Mouse (Mus musculus) neutrophil, adult 5-6 weeks (primary cell): Measurements from ENCODE around the gene Borcs5. TPM values are rescaled to one million over a fixed set of nuclear protein-coding genes. Genes with fewer than 3 reads are reported as not detected.
"Not testable (repeated sequence)": the region's sequence is repeated elsewhere in the genome, so short reads cannot be mapped to it uniquely, and the experiment has no call there.

Experiments
- ATAC-seq: fragments of 151-379, 151-347 bp; 2 replicates; pipeline ENCODE4 v1.8.0; 2017; ENCODE audit warnings: mild to moderate bottlenecking, moderate TSS enrichment; ENCODE audit not compliant: insufficient number of reproducible peaks, poor library complexity, low FRiP score, severe bottlenecking; ENCODE audit errors: extremely low read depth
- total RNA-seq: library from RNA; stranded (forward); fragments of 200-1000 nt; gene quantifications from 2 replicates; pipeline ENCODE4 v1.2.3, GENCODE M21; 2017

The Borcs5 gene
- total RNA-seq, 1 experiment from 2014 or later = 7.4 TPM

GRCm38 (mm10) chr6:134660714-134661406 lies 21.6 kb downstream of the Borcs5 start:
- ATAC-seq = no peak

GRCm38 (mm10) chr6:134664573-134664972 lies 25.3 kb downstream of the Borcs5 start:
- ATAC-seq = no peak

DNA sequence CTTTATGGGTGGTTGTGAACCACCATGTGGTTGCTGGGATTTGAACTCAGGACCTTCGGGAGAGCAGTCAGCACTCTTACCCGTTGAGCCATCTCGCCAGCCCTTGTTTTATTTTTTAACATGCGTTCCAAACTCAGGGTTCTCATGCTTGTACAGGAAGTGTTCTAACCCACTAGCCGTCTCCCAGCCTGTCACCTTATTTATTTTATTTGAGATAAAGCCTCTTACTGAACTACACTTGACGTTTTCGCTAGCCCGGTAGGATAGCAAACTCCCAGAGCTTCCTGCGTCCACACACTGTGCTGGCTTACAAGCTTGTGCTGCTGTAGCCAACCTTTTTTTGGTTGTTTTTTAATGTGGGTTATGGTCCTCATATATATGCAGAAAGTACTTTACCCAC lies 26.5 kb downstream of the Borcs5 start:
- ATAC-seq = no peak

DNA sequence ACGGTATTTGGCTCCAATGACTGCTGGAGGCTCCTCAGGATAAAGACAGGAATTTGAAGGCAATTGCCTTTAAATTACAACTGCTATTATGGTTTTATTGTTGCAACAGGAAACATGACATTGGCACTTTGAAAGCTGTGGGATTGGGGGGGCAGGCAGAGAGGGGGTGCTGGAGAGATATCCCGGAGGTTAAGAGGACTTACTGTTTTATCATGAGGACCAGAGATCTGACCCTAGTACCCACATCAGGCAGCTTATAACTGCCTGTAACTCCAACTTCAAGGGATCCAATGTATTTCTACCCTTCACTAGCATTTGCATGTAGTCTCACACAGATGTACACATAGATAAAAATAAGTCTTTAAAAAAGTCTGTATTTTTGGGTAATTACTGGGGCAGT lies 29.2 kb downstream of the Borcs5 start:
- no peak for ATAC-seq

GRCm38 (mm10) chr6:134669179-134669865 lies 30.0 kb downstream of the Borcs5 start:
- no peak for ATAC-seq

- ATAC-seq = no peak
Measured at GRCm38 (mm10) chr6:134670881-134671411, 31.6 kb downstream of the Borcs5 start.

DNA sequence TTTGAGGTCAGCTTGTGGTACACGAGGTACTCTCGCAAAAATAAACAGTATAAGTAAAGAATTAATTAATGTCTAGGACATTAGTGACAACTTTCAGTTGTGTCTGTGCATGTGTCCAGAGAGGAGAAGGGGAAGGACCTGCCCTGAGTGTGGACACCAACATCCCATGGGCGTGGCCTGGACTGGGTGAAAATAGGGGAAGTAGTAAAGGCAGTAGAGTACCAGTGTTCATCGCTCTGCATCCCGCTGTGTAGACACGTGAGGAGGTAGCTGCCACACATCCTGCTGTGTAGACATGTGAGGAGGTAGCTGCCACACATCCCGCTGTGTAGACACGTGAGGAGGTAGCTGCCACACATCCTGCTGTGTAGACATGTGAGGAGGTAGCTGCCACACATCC lies 34.4 kb downstream of the Borcs5 start:
- peak; percentile 97 for ATAC-seq

GRCm38 (mm10) chr6:134677504-134677903 lies 38.2 kb downstream of the Borcs5 start:
- no peak for ATAC-seq

DNA sequence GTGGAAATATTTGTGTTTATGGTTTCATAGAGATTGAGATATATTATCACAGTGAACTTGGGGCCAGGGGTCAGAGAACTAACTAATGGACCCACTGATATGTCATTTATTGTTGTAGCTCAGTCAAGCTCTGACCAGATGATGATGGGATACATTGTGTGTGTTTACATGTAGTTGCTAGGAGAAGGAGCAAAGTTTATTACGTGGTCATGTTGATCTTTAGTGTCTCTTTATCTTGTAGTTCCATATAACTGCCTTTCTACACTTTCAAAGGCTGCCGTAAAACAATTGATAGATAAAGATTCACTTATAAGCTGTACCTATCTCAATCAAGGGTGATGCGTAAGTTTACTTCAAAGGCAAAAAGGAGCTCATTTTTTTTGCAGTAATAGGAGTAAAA lies 38.7 kb downstream of the Borcs5 start:
- no peak for ATAC-seq

DNA sequence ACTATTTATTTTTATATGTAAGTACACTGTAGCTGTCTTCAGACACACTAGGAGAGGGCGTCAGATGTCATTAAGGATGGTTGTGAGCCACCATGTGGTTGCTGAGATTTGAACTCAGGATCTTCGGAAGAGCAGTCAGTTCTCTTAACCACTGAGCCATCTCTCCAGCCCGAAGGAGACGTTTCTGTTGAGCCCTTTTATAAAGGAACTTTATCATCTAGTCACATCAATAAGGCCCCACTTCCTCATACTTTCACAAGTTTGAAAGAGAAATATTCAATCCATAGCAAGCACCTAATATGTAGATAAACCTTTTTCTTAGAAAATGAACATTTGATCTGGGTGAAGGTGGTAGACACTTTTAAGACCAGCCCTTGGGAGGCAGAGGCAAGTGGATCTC lies 40.0 kb downstream of the Borcs5 start:
- ATAC-seq = not testable (repeated sequence)

- ATAC-seq = no peak
Measured at GRCm38 (mm10) chr6:134684354-134684915, 45.1 kb downstream of the Borcs5 start.

GRCm38 (mm10) chr6:134685040-134685439 lies 45.7 kb downstream of the Borcs5 start:
- no peak for ATAC-seq

- ATAC-seq = no peak
Measured at GRCm38 (mm10) chr6:134685515-134685914, 46.2 kb downstream of the Borcs5 start.

- ATAC-seq = no peak
Measured at GRCm38 (mm10) chr6:134694498-134694897, 55.2 kb downstream of the Borcs5 start.

- no peak for ATAC-seq
Measured at GRCm38 (mm10) chr6:134694988-134695387, 55.7 kb downstream of the Borcs5 start.

DNA sequence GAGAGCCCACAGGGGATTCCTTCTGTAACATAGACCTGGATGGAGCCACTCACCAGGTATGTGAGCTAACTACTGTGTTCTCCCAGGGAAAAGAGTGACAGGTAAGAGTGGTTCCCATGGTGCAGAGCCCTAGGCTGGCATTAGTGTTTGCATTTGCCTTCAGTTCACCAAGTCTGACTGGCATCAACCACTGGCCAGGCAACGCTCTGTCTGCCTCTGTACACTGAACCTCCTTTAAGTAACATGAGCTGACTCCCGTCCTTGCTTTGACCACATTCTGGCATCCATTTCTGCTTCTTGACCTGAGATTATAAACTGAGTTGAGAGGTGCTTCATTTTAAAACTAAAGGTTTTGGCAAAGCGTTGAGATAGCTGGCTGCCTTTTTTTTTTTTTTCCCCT lies 56.3 kb downstream of the Borcs5 start:
- no peak for ATAC-seq

DNA sequence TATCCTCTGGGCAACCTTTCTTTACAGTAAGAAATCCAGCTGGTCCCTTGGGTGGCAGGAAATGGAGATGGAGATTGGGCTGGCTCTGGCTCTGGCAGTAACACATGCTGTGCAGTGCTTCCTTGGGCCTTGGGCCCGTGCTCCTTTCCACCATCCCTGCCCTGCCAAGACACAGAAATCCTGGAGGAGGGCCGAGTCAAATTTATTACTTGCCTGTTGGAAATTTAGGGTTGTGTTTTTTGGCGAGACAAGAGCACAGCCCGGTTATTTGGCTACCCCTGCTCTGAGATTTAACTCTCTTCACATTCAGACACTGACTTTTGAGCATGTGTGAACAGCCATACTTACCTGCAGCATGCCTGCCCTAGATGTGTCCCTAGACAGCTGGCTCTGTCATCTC lies 56.8 kb downstream of the Borcs5 start:
- no peak for ATAC-seq

DNA sequence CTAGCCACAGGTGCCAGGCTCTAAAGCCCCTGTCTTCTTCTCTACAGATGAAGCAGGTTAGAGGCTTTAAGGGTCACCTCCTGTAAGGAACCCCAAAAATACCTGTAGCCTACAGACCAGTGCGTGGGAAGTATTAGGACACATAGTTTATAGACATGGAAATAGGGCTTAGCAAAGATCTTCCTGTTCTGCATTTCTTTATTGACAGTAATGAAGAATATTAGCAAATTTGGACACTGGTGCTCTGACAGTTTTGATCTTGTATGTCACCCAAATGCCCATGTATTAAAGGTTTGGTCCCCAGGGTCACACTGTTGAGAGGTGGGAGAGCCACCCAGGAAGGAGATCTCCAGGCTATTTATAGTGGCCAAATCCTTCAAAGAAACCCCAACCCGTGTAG lies 57.2 kb downstream of the Borcs5 start:
- ATAC-seq = no peak

- ATAC-seq = no peak
Measured at GRCm38 (mm10) chr6:134698243-134698642, 58.9 kb downstream of the Borcs5 start.
